Mouse (Mus musculus) inflammation-experienced regulatory T-cells, adult 16 weeks (primary cell): ENCODE data around the gene Ajm1. TPM values are rescaled to one million over a fixed set of nuclear protein-coding genes. Genes with fewer than 3 reads are reported as not detected.

Experiments used
- polyA plus RNA-seq: library from polyadenylated mRNA; unstranded; fragments of 100-300 nt; shearing (Covaris generic); gene quantifications from one replicate; pipeline ENCODE4 v1.2.1, GENCODE M21; 2017

The Ajm1 gene
- not detected for polyA plus RNA-seq

DNA sequence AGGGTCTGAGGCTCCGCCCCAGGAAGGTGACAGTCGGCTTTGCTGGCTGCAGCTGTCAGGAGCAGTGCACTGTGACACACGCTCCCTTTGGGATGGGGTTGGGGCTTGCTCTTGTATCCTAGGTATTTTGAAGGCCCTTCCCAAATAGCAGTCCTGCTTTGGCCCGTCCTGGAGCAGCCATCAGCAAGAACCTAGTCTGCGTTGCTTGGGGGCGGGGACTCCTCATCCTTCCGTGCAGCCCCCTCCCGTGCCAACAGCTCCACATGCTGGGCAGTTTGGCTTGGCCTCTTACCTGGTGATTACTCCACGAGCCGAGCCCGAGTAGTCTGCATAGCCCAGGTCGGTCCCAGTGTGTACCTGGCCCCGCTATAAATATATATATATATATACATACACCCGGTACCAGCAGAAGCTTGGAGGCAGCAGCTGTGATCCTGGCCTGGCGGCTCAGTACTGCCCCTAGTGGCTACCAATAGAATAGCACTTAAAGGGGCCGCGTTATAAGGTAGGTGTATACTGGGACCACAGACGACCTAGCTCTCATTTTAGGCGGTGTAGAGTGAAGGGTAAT lies at the start of gene Ajm1:
Ajm1 (minus strand) TSS at position 464 of the 571 bp plus-strand sequence.

DNA sequence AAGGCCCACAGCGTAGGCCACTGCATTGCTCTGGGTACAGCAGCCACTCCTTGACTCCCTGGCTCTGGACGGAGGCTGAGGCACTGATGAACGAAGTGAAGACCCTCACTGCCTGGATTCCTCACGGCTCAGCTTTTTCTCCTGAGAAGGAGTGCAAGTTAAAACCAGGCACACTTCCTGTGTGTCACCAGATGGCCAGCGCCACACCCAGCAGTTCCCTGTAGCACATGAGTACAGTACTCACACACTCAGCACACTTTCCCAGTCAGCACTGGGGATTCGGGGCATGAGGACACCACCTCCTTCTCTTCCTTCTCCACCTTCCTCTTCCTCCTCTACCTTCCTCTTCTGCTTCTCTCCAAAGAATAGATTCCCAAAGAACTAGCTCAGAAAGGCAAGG lies 46.3 kb upstream of the Ajm1 start, which contains the start of gene Fcna:
Fcna (minus strand) TSS at position 220 of the 400 bp plus-strand sequence.

DNA sequence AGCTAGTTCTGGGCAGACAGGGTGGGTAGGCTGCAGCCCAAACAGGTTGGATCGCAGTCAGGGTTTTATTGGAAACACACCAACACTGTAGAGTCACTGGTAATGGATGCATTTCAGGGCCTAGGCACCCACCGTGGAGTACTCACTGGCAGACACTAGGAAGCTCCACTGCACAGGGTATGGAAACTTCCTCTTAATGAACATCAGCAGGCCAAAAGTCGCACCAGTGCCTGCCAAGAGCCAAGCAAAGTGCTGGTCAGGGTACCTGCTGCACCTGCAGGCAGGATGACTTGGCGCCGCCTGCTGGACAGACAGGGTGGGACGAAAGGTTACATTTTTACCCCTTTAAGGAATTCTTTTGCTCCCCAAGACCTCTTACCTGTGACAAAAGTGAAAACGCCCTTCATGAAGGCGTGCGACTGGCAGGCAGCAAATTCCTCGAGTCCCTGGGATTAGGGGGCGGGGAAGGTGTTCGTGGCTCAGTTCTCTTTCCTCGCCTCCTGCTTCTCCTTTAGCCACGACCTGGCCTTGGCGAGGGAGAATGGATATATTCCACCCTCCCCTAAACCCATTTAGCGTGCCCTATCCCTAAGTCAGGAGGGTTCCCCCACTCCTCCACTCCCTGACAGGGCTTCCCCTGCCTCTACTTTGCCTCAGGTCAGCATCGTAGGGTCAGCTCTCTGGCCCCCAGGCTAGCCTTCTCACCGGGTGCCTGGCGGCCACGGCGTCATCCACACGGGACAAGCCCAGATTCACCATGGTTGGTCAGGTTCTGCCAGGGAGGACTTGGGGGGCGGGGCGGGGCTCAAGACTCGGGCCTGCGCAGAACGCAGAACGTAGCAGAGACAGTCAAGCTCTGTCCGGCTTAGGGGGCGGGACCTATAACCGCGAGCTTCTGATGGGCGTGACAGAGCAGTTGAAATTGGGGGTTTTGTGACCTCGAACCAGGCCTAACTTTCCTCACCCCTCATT lies 40.0 kb upstream of the Ajm1 start, which contains the start of gene Tmem141:
Tmem141 (minus strand) TSS at position 777 of the 972 bp plus-strand sequence.

DNA sequence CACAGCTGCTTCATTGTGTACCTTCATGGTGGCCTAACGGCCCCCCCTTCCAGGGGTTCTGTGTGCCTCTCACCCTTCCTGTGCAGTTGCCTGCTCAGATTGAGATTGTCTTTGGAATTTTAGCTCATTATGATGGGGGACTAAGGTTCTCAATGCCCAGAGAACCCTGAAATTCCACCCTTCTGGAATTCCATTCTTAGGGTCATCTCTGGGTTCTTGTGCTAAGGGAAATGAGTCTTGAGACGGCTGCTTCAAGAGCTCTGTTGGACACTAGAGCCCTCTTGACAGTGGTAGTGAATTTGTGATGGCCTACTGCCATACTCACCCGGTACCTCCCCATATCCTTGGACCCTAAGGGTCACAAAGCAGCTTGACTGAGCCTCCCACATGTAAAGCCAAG lies 36.0 kb upstream of the Ajm1 start, which contains the start of gene Ccdc183:
Ccdc183 (minus strand) TSS at position 101 of the 400 bp plus-strand sequence.

DNA sequence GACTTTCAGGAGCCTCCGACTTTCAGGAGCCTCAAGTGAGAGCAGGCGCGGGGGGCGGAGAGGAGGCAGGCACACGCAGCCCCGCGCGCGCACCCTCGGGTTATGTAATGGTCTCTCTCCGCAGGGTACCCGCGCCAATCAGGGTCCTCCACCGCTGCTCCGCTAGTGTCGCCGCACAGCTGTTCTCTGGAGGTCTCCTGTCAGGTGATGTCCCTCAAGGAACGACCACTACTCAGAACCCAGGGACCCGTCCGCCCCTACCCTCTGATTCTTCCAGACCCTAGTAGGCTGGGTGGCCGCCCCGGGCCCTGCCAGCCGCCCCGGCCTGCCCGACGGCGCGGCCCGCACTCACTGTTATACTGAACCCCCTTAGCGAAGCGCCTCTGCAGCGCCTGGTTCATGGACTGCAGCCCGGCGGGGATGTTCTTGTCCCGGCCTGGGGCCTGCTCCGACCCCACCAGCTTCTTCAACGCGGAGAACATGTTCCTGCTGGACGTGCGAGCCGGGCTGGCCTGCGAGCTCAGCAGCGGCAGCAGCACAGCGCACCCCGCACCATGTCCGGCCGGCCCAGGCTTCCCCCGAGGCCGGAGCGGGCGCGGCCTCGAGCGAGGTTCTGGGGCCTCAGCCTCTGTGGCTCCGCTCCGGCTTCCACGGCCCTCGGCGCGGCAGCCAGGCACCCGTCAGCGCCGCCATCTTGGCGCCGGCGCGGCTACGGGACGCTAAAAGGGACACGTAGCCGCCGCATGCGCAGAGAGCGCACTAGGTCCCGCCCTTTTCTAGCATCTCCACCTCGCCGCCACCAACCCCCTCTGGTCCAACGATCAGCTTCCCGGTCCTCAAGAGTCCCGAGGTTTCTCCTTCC lies 26.4 kb upstream of the Ajm1 start, which contains the start of gene Rabl6:
Rabl6 (minus strand) TSS at position 761 of the 862 bp plus-strand sequence.

DNA sequence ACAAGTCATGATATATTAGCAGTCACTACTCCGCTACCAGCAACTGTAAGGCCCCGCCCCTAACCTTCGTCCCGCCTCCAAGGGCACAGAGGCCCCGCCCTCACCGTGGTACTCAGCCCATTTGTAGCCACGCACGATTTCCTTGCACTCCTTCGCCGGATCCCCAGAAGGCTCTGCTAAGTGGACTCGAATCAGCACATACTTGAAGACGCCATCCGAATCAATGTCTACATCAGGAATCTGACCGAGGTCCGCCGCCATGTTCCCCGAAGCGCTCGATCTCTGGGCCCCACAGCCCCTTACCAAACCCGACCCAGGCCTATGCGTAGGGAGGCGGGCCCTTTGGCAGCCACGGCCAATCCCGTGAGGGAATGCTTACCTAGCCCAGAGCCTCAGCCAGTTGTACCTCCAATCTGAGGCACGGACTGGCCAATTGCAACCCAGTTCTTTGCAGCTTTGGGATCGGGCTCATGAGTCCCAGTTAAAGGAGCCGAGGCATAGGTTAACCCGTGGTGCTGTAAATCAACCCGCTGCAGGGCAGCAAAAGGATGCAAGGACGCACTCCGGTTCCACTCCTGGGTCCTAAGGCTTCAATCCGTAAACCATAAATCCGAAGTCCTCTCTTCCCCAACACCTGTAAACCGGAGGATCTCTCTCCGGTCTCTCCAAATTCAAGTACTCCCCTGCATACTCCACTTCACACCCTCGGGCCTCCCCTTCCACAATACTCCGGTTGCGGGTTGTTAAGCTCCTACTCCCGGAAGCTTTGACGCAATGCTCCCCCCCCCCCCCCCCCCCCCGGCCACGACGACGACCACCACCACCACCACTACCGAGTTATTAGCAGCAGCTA lies 6.8 kb downstream of the Ajm1 start, which contains the start of the genes Mamdc4 and Phpt1:
Mamdc4 (minus strand) TSS at position 267 of the 853 bp plus-strand sequence.
Phpt1 (minus strand) TSS at position 646 of the 853 bp plus-strand sequence.

DNA sequence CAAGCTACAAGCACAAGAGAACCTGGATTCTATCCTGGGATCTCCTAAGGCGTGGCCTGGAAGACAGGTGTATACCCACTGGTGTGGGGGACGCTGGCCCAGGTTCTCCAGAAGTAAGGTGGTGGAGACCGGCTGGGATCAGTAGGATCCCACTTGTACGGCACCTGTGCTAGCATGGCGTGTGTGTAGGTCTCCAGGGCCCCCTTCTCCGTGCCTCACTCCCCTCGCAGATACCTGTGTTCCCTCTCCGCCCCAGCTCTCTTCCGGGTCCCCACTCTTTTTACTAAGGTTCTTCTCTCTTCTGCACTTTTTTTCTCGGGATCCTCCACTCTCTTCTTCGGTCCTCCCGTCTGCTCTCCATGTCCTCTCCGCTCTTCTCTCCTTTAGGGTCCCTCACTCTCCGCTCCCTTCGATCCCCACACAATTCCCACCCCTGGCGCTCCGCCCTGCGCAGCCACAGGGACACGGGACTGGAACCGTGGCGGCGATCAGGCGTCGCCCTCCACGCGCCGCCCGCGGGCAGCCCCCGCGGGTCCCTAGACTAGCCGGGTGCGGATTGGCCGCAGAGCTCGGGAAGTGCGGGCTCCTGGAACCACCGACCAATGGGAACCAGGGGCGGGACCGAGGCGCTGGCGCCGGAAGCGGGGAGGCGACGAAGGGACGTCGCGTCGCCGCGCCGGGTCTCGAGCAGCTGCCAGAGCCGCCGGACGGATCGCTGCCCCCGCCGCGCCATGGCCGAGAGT lies 24.2 kb downstream of the Ajm1 start, which contains the start of gene Edf1:
Edf1 (plus strand) TSS at position 627 of the 743 bp plus-strand sequence.

DNA sequence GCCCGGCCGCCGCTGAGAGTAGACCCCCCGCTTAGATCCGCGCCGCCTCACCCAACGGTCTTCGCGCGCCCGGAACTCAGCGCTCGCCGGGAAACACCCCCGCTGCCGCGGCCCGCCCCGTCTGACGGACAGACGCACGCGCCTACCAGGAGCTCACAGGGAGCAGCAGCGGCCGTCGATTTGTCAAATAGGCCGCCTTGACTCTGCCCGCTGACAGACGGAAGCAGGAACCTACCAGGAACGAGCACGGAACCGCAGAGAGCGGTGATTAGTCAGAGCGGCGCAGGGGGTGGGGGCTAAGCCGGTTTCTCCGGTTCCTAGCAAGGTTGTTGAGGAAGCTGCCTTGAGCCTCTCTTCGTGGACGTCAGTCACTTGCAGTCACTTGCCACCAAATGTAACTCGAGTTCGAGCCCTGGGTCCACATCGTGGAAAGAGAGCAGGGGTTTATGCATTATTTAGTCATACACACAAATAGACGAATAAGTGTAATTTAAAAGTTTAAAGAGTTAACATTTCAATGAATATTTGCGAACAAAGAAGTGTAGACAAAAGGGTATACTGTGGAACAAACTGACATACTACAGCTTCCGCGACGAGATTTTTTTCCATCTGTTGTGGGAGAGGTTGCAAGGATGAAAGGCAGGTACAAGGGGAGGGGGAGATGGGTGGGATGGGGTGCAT lies 34.6 kb downstream of the Ajm1 start, which contains the start of gene Traf2:
Traf2 (minus strand) TSS at position 130 of the 681 bp plus-strand sequence.

Other genes starting within 250 kb of the Ajm1 start
- 23.8 TPM for gene Man1b1, start 249.4 kb downstream of the Ajm1 start, polyA plus RNA-seq
- gene Dpp7, start 225.4 kb downstream of the Ajm1 start, polyA plus RNA-seq: 28.5 TPM
- 18.3 TPM for gene Uap1l1, start 216.1 kb downstream of the Ajm1 start, polyA plus RNA-seq
- gene Sapcd2, start 209.4 kb downstream of the Ajm1 start, polyA plus RNA-seq: 1.2 TPM
- not detected for gene Entpd2, start 185.9 kb downstream of the Ajm1 start, polyA plus RNA-seq
- 3.4 TPM for gene Npdc1, start 182.4 kb downstream of the Ajm1 start, polyA plus RNA-seq
- 10.9 TPM for gene Fut7, start 158.5 kb downstream of the Ajm1 start, polyA plus RNA-seq
- 30.7 TPM for gene Abca2, start 153.1 kb downstream of the Ajm1 start, polyA plus RNA-seq
- gene Clic3, start 124.9 kb downstream of the Ajm1 start, polyA plus RNA-seq: 3.9 TPM
- 100 TPM for gene Paxx, start 120.7 kb downstream of the Ajm1 start, polyA plus RNA-seq
- not detected for gene Ptgds, start 111.7 kb downstream of the Ajm1 start, polyA plus RNA-seq
- gene Lcn12, start 87.8 kb downstream of the Ajm1 start, polyA plus RNA-seq: not detected
- gene Fbxw5, start 81.0 kb downstream of the Ajm1 start, polyA plus RNA-seq: 130 TPM
- 10.9 TPM for gene C8g, start 80.0 kb downstream of the Ajm1 start, polyA plus RNA-seq
- gene Traf2, start 34.8 kb downstream of the Ajm1 start, polyA plus RNA-seq: 124 TPM
- 318 TPM for gene Edf1, start 23.9 kb downstream of the Ajm1 start, polyA plus RNA-seq
- gene Mamdc4, start 6.9 kb downstream of the Ajm1 start, polyA plus RNA-seq: 0.45 TPM
- 73.4 TPM for gene Phpt1, start 6.5 kb downstream of the Ajm1 start, polyA plus RNA-seq
- gene Rabl6, start 26.8 kb upstream of the Ajm1 start, polyA plus RNA-seq: 17.8 TPM
- gene Ccdc183, start 35.9 kb upstream of the Ajm1 start, polyA plus RNA-seq: not detected
- gene Tmem141, start 40.2 kb upstream of the Ajm1 start, polyA plus RNA-seq: 1.0 TPM
- gene Fcna, start 46.3 kb upstream of the Ajm1 start, polyA plus RNA-seq: 16.4 TPM
- gene Lcn8, start 71.4 kb upstream of the Ajm1 start, polyA plus RNA-seq: not detected
- not detected for gene Lcn5, start 76.2 kb upstream of the Ajm1 start, polyA plus RNA-seq
- gene Lcn6, start 95.0 kb upstream of the Ajm1 start, polyA plus RNA-seq: not detected
- 0.62 TPM for gene Lcn10, start 101.0 kb upstream of the Ajm1 start, polyA plus RNA-seq
- not detected for gene Obp2a, start 118.3 kb upstream of the Ajm1 start, polyA plus RNA-seq
- 179 TPM for gene Bmyc, start 125.0 kb upstream of the Ajm1 start, polyA plus RNA-seq
- not detected for gene Obp2b, start 155.3 kb upstream of the Ajm1 start, polyA plus RNA-seq
- not detected for gene Lcn3, start 183.8 kb upstream of the Ajm1 start, polyA plus RNA-seq
- gene Lcn11, start 195.3 kb upstream of the Ajm1 start, polyA plus RNA-seq: not detected
- not detected for gene Gm13539, start 200.5 kb upstream of the Ajm1 start, polyA plus RNA-seq
- gene Glt6d1, start 234.1 kb upstream of the Ajm1 start, polyA plus RNA-seq: not detected
- not detected for gene Lcn9, start 241.4 kb upstream of the Ajm1 start, polyA plus RNA-seq